Mouse (Mus musculus) right cerebral cortex, postnatal 25 days (tissue): ENCODE data around the gene Kdsr.

Experiments
- DNase-seq: peaks from one replicate; pipeline ENCODE4 v3.0.0; 2022

The Kdsr gene

GRCm38 (mm10) chr1:106759572-106760435 lies at the start of gene Kdsr:
Gene Kdsr (minus strand): TSS chr1:106759727.
- peak; percentile 98 for DNase-seq

- DNase-seq = no peak
These were observed 40.4 kb upstream of the Kdsr start for GRCm38 (mm10) chr1:106799931-106800330.

GRCm38 (mm10) chr1:106799406-106799805 lies 39.9 kb upstream of the Kdsr start:
- DNase-seq = no peak

GRCm38 (mm10) chr1:106796987-106797779 lies 37.7 kb upstream of the Kdsr start:
- no peak for DNase-seq

GRCm38 (mm10) chr1:106796542-106796924 lies 37.0 kb upstream of the Kdsr start, which contains the start of gene Vps4b:
Gene Vps4b (minus strand): TSS chr1:106796728.
- peak; percentile 91 for DNase-seq

GRCm38 (mm10) chr1:106795634-106796541 lies 36.4 kb upstream of the Kdsr start:
- no peak for DNase-seq

GRCm38 (mm10) chr1:106774896-106775295 lies 15.4 kb upstream of the Kdsr start:
- DNase-seq = no peak

GRCm38 (mm10) chr1:106774092-106774491 lies 14.6 kb upstream of the Kdsr start:
- no peak for DNase-seq

- DNase-seq = no peak
These were observed 9.2 kb upstream of the Kdsr start for GRCm38 (mm10) chr1:106768773-106769172.

- DNase-seq = no peak
These were observed 6.2 kb upstream of the Kdsr start for GRCm38 (mm10) chr1:106765771-106766170.

- no peak for DNase-seq
These were observed 5.3 kb upstream of the Kdsr start for GRCm38 (mm10) chr1:106764846-106765245.

- no peak for DNase-seq
These were observed 4.8 kb upstream of the Kdsr start for GRCm38 (mm10) chr1:106764281-106764680.

GRCm38 (mm10) chr1:106760750-106761149 lies 1.2 kb upstream of the Kdsr start:
- DNase-seq = no peak

GRCm38 (mm10) chr1:106758734-106759571 lies 574 bp downstream of the Kdsr start:
- DNase-seq = peak; percentile 23

GRCm38 (mm10) chr1:106756633-106757032 lies 2.9 kb downstream of the Kdsr start:
- no peak for DNase-seq

GRCm38 (mm10) chr1:106752013-106752412 lies 7.5 kb downstream of the Kdsr start:
- no peak for DNase-seq

- DNase-seq = no peak
These were observed 8.9 kb downstream of the Kdsr start for GRCm38 (mm10) chr1:106750656-106751055.

GRCm38 (mm10) chr1:106748555-106749315 lies 10.8 kb downstream of the Kdsr start:
- DNase-seq = no peak

GRCm38 (mm10) chr1:106742980-106743379 lies 16.5 kb downstream of the Kdsr start:
- DNase-seq = no peak

GRCm38 (mm10) chr1:106740735-106741134 lies 18.8 kb downstream of the Kdsr start:
- no peak for DNase-seq

GRCm38 (mm10) chr1:106739810-106740209 lies 19.7 kb downstream of the Kdsr start:
- DNase-seq = no peak
